Mouse (Mus musculus): ENCODE data around the gene 4930469K13Rik. TPM values are rescaled to one million over a fixed set of nuclear protein-coding genes. Genes with fewer than 3 reads are reported as not detected.

4930469K13Rik gene
- polyA plus RNA-seq, 1 experiment, result not detected

GRCm38 (mm10) chr11:34061740-34062139 lies 36.6 kb downstream of the 4930469K13Rik start:
- Histone ChIP-seq H3K4me3 (replicated peaks) (peak overlapping the region; percentile 66), H3K4me1 (peaks cover 99% of the 10 kb centered on the region), H3K9me3 (no peaks in the 10 kb centered on the region), H3K27me3 (replicated peaks) (no peaks in the 10 kb centered on the region), H3K36me3 (replicated peaks; ENCODE audit: low read length) (peaks cover 81% of the 10 kb centered on the region)
- no peak for TF ChIP-seq GATA1 (IDR thresholded peaks at IDR 0.05; ENCODE audit: borderline replicate concordance, low read length)
- TF ChIP-seq FLI1 (IDR thresholded peaks at IDR 0.05; ENCODE audit: low read length), result no peak

DNA sequence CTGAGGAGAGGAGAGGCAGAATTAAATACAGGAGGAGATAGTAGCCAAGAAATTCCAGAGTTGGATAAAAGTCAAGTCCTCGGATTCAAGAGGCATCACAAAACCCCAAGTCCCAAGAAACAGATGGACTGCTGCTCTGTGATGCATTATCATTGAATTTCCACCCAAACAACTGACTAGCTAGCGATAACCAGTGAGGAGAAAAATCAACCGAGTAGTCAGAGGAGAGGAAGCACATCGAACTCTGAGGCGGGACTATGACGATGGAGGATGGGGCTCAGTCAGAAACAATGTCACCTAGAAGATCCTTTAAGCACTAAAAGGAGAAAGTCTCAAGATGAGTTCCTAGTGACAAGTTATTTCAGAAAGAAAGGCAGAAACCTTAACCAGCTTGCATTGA lies 39.4 kb downstream of the 4930469K13Rik start:
- Histone ChIP-seq H3K4me1 (peaks cover 100% of the 10 kb centered on the region), H3K27me3 (replicated peaks) (no peaks in the 10 kb centered on the region), H3K9me3 (no peaks in the 10 kb centered on the region), H3K4me3 (replicated peaks) (no peak overlapping the region), H3K36me3 (replicated peaks; ENCODE audit: low read length) (peaks cover 89% of the 10 kb centered on the region)
- TF ChIP-seq FLI1 (IDR thresholded peaks at IDR 0.05; ENCODE audit: low read length) (no peak), GATA1 (IDR thresholded peaks at IDR 0.05; ENCODE audit: borderline replicate concordance, low read length) (no peak)

DNA sequence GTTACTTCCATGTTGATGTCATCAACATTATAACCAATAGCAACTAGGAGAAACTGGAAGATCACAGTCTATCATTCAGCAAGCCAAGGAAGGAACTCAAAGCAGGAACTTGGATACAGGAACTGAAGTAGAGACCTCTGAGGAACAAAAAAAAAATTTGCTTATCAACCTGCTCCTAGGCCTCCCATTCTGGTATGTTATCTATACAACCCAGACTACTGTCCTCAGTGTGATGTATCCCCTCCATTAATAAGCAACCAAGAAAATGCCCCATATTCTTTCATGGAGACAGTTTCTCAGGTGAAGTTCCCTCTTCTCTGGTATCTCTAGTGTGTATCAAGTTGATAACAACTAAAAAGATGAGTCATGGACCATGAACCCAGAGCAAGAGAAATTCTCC lies 40.0 kb downstream of the 4930469K13Rik start:
- Histone ChIP-seq H3K4me1 (peaks cover 100% of the 10 kb centered on the region), H3K36me3 (replicated peaks; ENCODE audit: low read length) (peaks cover 95% of the 10 kb centered on the region)
- TF ChIP-seq GATA1 (IDR thresholded peaks at IDR 0.05; ENCODE audit: borderline replicate concordance, low read length), result no peak
- TF ChIP-seq FLI1 (IDR thresholded peaks at IDR 0.05; ENCODE audit: low read length), result no peak

DNA sequence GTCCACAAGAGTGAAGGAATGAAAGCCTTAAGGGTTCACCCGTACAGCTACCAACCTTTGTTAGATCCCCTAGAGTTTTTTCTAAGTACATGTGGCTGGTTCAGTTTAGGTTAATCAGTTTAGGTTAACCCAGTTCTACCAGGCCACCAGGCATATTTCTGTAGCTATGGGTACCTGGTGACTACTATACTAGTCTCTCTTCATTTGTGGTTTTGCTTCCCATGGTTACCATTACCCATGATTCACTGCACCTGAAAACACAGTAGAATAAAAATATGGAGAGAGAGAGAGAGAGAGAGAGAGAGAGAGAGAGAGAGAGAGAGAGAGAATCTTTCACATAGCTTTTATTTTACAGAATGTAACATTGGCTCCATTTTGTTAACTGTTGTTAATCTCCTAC lies 41.6 kb downstream of the 4930469K13Rik start:
- H3K9me3 ChIP-seq, result no peaks in the 10 kb centered on the region
- H3K27me3 ChIP-seq (replicated peaks), result no peaks in the 10 kb centered on the region
- TF ChIP-seq FLI1 (IDR thresholded peaks at IDR 0.05; ENCODE audit: low read length), result no peak
- no peak for TF ChIP-seq GATA1 (IDR thresholded peaks at IDR 0.05; ENCODE audit: borderline replicate concordance, low read length)
- no peak overlapping the region for H3K4me3 ChIP-seq (replicated peaks)
- H3K4me1 ChIP-seq, result peaks cover 100% of the 10 kb centered on the region
- peaks cover 99% of the 10 kb centered on the region for H3K36me3 ChIP-seq (replicated peaks; ENCODE audit: low read length)

More for the DNA sequence above, 40.0 kb downstream of the 4930469K13Rik start:
- no peaks in the 10 kb centered on the region for H3K27me3 ChIP-seq (replicated peaks)
- no peak overlapping the region for H3K4me3 ChIP-seq (replicated peaks)
- H3K9me3 ChIP-seq, result no peaks in the 10 kb centered on the region

- Histone ChIP-seq H3K36me3 (replicated peaks; ENCODE audit: low read length) (peaks cover 98% of the 10 kb centered on the region), H3K9me3 (no peaks in the 10 kb centered on the region), H3K4me3 (replicated peaks) (no peak overlapping the region), H3K4me1 (peaks cover 100% of the 10 kb centered on the region), H3K27me3 (replicated peaks) (no peaks in the 10 kb centered on the region)
- TF ChIP-seq GATA1 (IDR thresholded peaks at IDR 0.05; ENCODE audit: borderline replicate concordance, low read length), result no peak
- TF ChIP-seq FLI1 (IDR thresholded peaks at IDR 0.05; ENCODE audit: low read length), result no peak
Measured at GRCm38 (mm10) chr11:34054031-34054727, 44.2 kb downstream of the 4930469K13Rik start.

DNA sequence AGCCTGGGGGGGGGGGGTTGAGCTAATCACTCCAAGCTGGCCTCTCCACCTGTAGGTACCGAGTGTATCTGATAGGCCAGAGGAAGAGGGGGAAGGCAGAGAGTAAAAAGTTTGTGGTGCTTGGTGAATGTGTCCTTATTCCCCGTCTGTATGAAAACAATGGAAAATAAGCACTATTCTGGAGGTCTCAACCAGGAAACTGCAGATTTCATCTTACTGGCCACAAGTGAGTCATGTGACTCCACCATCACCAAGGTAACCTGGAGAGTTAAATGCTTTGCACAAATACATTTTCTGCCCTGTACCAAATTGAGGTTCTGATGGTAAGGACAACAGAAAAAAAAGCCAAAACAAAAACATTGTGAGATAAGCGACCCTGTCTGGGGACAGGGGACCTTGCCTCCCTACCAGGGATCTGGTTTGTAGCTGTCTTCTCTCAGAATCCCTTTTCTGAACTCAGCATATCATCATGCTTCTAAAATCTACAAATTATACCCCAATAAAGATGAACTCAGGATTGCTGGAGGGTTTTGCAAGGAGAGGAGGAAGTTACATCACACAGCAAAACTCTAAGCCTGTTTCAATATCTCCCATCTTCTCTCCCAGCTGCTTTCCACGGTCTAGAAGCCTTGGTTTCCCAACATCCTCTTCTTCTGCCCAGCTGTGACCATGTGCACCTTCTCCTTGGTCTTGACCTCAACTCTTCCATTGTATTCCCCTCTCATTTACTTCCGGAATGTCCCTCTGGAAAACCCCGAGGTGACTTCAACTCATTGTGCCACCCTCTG lies 45.1 kb downstream of the 4930469K13Rik start:
- Histone ChIP-seq H3K36me3 (replicated peaks; ENCODE audit: low read length) (peaks cover 98% of the 10 kb centered on the region), H3K4me1 (peaks cover 96% of the 10 kb centered on the region)

DNA sequence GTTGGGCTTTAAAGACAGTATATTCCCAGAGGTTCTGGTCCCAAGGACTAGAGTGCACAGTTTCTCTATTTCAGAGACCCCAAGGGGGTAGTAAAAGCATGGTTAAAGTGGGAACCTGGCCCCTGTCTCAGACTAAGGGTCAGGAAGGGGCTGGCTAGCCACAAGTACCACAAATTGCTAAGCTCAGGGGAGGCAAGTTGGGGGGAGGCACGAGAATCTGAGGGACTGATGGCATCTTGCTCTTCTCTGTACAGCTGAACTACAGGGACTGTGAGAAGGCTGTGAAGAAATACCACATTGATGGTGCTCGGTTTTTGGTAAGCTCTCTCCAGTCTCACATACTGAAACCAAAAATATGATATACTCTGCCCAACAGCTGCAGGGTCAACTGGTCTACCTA lies 47.7 kb downstream of the 4930469K13Rik start:
- peaks cover 82% of the 10 kb centered on the region for H3K4me1 ChIP-seq
- TF ChIP-seq GATA1 (IDR thresholded peaks at IDR 0.05; ENCODE audit: borderline replicate concordance, low read length) (no peak), FLI1 (IDR thresholded peaks at IDR 0.05; ENCODE audit: low read length) (no peak)
- no peaks in the 10 kb centered on the region for H3K27me3 ChIP-seq (replicated peaks)
- no peaks in the 10 kb centered on the region for H3K9me3 ChIP-seq
- peaks cover 75% of the 10 kb centered on the region for H3K36me3 ChIP-seq (replicated peaks; ENCODE audit: low read length)
- peak overlapping the region; percentile 96 for H3K4me3 ChIP-seq (replicated peaks)

More for the DNA sequence above, 45.1 kb downstream of the 4930469K13Rik start:
- Histone ChIP-seq H3K27me3 (replicated peaks) (no peaks in the 10 kb centered on the region), H3K9me3 (no peaks in the 10 kb centered on the region), H3K4me3 (replicated peaks) (no peak overlapping the region)
- TF ChIP-seq FLI1 (IDR thresholded peaks at IDR 0.05; ENCODE audit: low read length), result no peak
- TF ChIP-seq GATA1 (IDR thresholded peaks at IDR 0.05; ENCODE audit: borderline replicate concordance, low read length), result no peak

DNA sequence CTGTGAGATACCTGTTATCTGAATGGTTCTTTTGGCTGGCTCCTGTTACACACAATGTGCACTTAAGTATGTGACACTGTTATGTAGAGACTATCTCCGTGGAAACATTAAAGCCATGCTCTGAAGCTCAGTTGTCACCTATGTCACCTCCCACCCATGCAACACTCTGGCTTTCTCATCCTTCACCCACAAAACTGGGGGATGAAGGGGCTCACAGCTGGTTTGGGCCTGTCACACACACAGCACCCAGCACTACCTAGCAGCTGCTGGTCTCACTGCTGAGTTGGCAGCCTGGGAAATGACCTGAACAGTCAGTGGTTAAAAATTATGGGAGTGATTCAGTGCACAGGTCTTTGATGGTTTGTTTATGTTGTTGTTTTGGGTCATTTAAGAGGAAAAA lies 48.3 kb downstream of the 4930469K13Rik start:
- H3K36me3 ChIP-seq (replicated peaks; ENCODE audit: low read length), result peaks cover 69% of the 10 kb centered on the region
- peaks cover 80% of the 10 kb centered on the region for H3K4me1 ChIP-seq
- TF ChIP-seq FLI1 (IDR thresholded peaks at IDR 0.05; ENCODE audit: low read length) (no peak), GATA1 (IDR thresholded peaks at IDR 0.05; ENCODE audit: borderline replicate concordance, low read length) (no peak)

GRCm38 (mm10) chr11:34049125-34049379 lies 49.3 kb downstream of the 4930469K13Rik start:
- Histone ChIP-seq H3K36me3 (replicated peaks; ENCODE audit: low read length) (peaks cover 59% of the 10 kb centered on the region), H3K9me3 (no peaks in the 10 kb centered on the region), H3K4me3 (replicated peaks) (peak overlapping the region; percentile 96), H3K4me1 (peaks cover 77% of the 10 kb centered on the region), H3K27me3 (replicated peaks) (no peaks in the 10 kb centered on the region)
- TF ChIP-seq FLI1 (IDR thresholded peaks at IDR 0.05; ENCODE audit: low read length) (no peak), GATA1 (IDR thresholded peaks at IDR 0.05; ENCODE audit: borderline replicate concordance, low read length) (no peak)

More for the DNA sequence above, 48.3 kb downstream of the 4930469K13Rik start:
- no peaks in the 10 kb centered on the region for H3K27me3 ChIP-seq (replicated peaks)
- H3K4me3 ChIP-seq (replicated peaks), result peak overlapping the region; percentile 96
- no peaks in the 10 kb centered on the region for H3K9me3 ChIP-seq
